Mouse (Mus musculus) small intestine, adult 2 months (tissue): ENCODE data around the gene Endod1. TPM values are rescaled to one million over a fixed set of nuclear protein-coding genes. Genes with fewer than 3 reads are reported as not detected.

Experiments used
- H3K27ac ChIP-seq: fragments of 200-500 bp; 2 replicates; pipeline ENCODE4 v1.5.1; 2012; ENCODE audit warnings: low read depth, low read length, control low read depth, inconsistent platforms; ENCODE audit not compliant: insufficient read depth
- H3K27me3 ChIP-seq: fragments of 200-500 bp; 2 replicates; pipeline ENCODE4 v1.6.1; 2012; ENCODE audit warnings: mild to moderate bottlenecking, moderate library complexity, low read length, inconsistent platforms; ENCODE audit not compliant: control insufficient read depth, insufficient read depth
- H3K36me3 ChIP-seq: fragments of 200-500 bp; 2 replicates; pipeline ENCODE4 v1.6.1; 2012; ENCODE audit warnings: mild to moderate bottlenecking, low read length, control low read depth, inconsistent platforms; ENCODE audit not compliant: control insufficient read depth, insufficient read depth
- H3K4me1 ChIP-seq: fragments of 200-500 bp; 2 replicates; pipeline ENCODE4 v1.6.1; 2012; ENCODE audit warnings: low read length, inconsistent platforms, mixed read lengths; ENCODE audit not compliant: control insufficient read depth, insufficient read depth, insufficient read length
- H3K4me3 ChIP-seq: fragments of 200-500 bp; 2 replicates; pipeline ENCODE4 v1.5.1; 2012; ENCODE audit warnings: low read depth, mild to moderate bottlenecking, control low read depth, inconsistent platforms, low read length, moderate library complexity
- CTCF ChIP-seq: fragments of 200-500 bp; IDR thresholded peaks from 2 replicates; pipeline ENCODE4 v1.5.1; 2012; ENCODE audit warnings: low read depth, mild to moderate bottlenecking, control low read depth, inconsistent platforms, low read length, moderate library complexity, mixed read lengths; ENCODE audit not compliant: insufficient replicate concordance, insufficient read length; ENCODE audit errors: extremely low read depth
- POLR2A ChIP-seq: fragments of 200-500 bp; IDR thresholded peaks from 2 replicates; pipeline ENCODE4 v1.6.1; 2012; ENCODE audit warnings: low read depth, mild to moderate bottlenecking, control low read depth, inconsistent platforms, low read length, moderate library complexity
- WGBS: fragments of 180-500 bp; shearing (Covaris S2); methylation state at CpG from one replicate; pipeline ENCODE4 v1.1.7; 2018; 5-methylcytosine and 5-hydroxymethylcytosine counted together
- polyA plus RNA-seq: library from polyadenylated mRNA; depleted of rRNA; stranded (reverse); fragments of >200 nt; gene quantifications from 2 replicates; pipeline ENCODE4 v1.2.3, GENCODE M21; 2012

Endod1 gene
- polyA plus RNA-seq, 1 experiment = 114 TPM

DNA sequence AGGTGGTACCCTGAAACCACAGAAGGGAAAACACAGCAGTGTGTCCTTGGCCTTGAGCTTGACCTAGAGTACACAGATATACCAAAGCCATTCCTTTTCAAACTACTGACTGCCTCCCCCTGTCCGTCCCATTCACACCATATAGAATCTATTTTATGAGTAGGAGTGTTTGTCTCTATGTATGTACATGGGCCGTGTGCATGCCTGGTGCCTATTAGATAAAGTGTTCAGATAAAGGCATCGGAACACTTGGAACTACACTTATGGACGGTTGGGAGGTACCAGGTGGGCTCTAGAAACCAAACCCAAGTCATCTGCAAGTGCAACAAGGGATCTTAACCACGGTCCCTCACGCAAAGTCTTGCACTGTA, 16.1 kb upstream of the Endod1 start:
- Histone ChIP-seq H3K27ac (no peak overlapping the region), H3K36me3 (no peaks in the 10 kb centered on the region), H3K4me3 (no peak overlapping the region), H3K4me1 (no peaks in the 10 kb centered on the region), H3K27me3 (no peaks in the 10 kb centered on the region)
- TF ChIP-seq POLR2A = no peak
- TF ChIP-seq CTCF = no peak
- WGBS = 89% methylated on average over 6 of the region's 6 CpGs

DNA sequence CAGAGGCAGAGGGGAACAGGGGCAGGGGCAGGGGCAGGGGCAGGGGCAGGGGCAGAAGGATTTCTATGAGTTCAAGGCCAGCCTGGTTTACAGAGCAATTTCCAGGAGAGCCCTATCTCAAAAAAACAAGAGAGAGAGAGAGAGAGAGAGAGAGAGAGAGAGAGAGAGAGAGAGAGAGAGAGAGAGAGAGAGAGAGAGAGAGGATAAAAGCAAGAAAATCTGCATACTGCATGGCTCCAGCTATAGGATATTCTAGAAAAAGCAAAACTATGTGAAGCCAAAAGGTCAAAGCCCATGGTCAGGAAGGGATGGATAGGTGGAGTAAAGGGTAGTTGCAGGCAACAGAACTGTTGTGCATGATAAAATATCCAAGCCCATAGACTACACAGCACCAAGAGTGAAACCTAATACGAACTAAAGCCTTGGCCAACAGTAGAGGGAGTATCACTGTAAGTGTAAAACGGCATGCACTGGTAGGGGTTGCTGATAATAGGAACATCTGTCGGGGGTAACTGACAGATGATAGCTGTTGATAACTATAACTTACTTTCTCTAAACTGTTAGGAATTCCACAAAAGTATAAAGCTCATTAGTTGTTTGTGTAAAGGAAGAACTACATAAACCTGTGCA, 15.6 kb upstream of the Endod1 start:
- H3K36me3 ChIP-seq = no peaks in the 10 kb centered on the region
- no peaks in the 10 kb centered on the region for H3K4me1 ChIP-seq
- H3K4me3 ChIP-seq = no peak overlapping the region
- TF ChIP-seq POLR2A (no peak), CTCF (no peak)
- no peak overlapping the region for H3K27ac ChIP-seq
- no peaks in the 10 kb centered on the region for H3K27me3 ChIP-seq
- WGBS = 71% methylated on average over 3 of the region's 3 CpGs

DNA sequence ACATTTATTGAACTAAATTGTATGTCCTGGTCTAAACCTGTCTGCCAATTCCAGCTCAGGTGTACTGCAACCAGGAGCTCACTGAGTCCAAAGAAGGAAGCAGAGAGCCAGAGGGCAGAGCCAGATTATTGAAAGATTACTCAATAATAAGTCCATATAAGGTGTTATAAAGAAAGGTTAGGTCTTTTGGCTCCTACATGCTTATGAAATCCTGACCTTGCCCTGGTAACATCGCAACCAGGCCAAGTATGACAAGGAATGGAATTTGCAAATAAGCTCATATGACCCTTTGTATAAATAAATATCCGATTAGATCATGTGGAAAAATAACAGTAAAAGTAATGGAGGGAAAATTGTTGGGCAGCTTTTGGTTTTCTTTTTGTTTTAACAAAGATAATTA, 14.8 kb upstream of the Endod1 start:
- Histone ChIP-seq H3K27ac (no peak overlapping the region), H3K36me3 (no peaks in the 10 kb centered on the region), H3K4me1 (no peaks in the 10 kb centered on the region), H3K4me3 (no peak overlapping the region), H3K27me3 (no peaks in the 10 kb centered on the region)
- 49% methylated on average over 2 of the region's 2 CpGs for WGBS
- TF ChIP-seq POLR2A = no peak
- TF ChIP-seq CTCF = no peak

DNA sequence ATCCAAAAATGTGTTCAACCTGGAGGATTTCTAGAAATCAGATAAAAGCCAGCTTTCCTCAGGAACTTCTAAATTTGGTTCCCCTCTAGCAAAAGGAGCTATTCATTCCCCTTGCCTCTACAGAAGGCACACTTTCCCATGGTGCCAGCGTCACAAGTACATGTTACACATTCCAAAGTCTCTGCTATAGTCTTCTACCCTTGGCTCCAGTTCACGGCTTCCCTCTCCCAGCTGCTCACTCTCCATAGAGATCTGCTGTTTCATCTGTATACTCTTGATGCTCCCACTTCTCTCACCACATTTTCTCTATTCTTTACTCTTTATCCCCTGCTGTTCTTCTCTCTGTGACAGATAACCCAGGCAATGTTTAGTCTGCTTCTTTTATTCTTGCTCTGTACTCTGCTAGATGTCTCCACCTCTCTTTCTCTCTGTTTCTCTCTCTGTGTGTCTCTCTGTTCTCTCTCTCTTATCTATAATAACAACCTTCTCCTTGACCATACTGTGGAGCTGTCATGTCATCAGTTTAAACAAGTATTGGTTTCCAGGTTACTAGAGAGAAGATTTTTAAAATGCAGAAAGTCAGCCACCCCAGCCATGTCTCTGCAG, 13.8 kb upstream of the Endod1 start:
- 44% methylated on average over 2 of the region's 2 CpGs for WGBS
- Histone ChIP-seq H3K27ac (no peak overlapping the region), H3K36me3 (no peaks in the 10 kb centered on the region), H3K4me3 (no peak overlapping the region), H3K4me1 (no peaks in the 10 kb centered on the region), H3K27me3 (no peaks in the 10 kb centered on the region)
- TF ChIP-seq POLR2A (no peak), CTCF (no peak)

DNA sequence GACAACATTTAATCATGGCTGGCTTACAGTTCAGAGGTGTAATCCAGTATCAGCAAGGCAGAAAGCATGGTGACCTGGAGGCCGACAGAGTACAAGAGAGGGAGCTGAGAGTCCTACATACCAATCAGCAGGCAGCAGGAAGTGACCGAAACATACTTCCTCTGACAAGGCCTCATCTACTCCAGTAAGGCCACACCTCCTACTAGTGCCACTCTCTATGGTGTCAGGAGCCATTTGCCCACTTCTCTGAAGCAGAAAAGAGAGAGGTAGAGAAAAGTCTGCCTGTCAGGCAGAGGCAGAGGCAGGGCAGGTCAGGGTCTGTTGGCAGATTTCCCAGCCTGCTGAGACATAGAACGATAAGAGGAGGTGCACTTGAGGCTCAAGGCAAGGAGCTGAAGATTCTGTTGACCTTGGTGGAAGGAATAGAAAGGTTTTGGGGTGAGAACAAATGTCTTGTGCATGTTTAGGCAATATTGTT, 10.6 kb upstream of the Endod1 start:
- Histone ChIP-seq H3K4me1 (no peaks in the 10 kb centered on the region), H3K27me3 (no peaks in the 10 kb centered on the region), H3K36me3 (no peaks in the 10 kb centered on the region), H3K4me3 (no peak overlapping the region), H3K27ac (no peak overlapping the region)
- WGBS = 59% methylated on average over 3 of the region's 3 CpGs
- TF ChIP-seq POLR2A = no peak
- TF ChIP-seq CTCF = no peak

DNA sequence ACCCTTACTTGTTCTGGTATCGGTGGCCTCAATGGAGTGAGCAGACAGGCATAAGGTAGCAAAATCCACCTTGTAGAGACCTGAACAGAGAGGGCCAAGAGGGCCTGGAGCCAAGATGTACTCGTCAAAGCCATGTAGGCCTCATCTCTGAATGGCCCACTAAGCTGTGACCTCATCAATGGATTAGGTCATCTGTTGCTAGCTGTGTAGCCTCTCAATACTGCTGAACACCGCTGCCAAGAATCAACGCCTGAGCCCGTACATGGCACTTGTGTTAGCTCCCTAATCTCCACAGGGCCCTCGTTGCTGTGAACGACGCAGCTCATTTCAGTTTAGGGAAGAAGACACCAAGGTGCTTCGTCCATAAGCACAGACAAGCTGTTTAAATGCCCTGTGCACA, 10.0 kb upstream of the Endod1 start:
- H3K4me3 ChIP-seq = no peak overlapping the region
- TF ChIP-seq POLR2A (no peak), CTCF (no peak)
- no peaks in the 10 kb centered on the region for H3K27me3 ChIP-seq
- no peak overlapping the region for H3K27ac ChIP-seq
- no peaks in the 10 kb centered on the region for H3K36me3 ChIP-seq
- no peaks in the 10 kb centered on the region for H3K4me1 ChIP-seq
- 92% methylated on average over 9 of the region's 9 CpGs for WGBS

DNA sequence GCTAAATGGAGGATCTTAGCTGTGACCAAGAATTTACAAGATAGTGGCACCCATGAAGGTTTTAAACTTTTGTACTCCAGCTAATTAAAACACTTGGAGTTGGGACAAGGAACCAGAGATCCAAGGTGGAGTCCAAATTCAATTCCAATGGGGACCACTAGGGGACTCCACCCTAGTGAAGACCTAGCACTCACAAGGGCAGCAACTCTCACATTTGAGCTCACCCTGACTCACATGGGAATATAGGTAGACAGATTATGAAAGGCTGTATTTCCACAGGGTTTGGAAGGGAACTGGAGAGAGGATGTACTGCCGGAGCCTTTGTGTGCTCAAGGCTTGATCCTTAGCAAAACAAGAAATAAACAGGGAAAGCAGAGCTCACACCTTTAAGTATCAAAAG, 9.0 kb upstream of the Endod1 start:
- TF ChIP-seq CTCF = no peak
- no peak for TF ChIP-seq POLR2A
- Histone ChIP-seq H3K27ac (no peak overlapping the region), H3K27me3 (no peaks in the 10 kb centered on the region), H3K4me3 (no peak overlapping the region), H3K36me3 (no peaks in the 10 kb centered on the region), H3K4me1 (no peaks in the 10 kb centered on the region)
- 97% methylated on average over 1 of the region's 1 CpGs for WGBS
